Mouse (Mus musculus) ovary, adult 18-20 months (tissue): ENCODE measurements around the gene Agbl3.

Experiments used
- DNase-seq: peaks from one replicate; pipeline ENCODE4 v3.0.0; 2022; ENCODE audit warnings: low spot score, mixed read lengths

The Agbl3 gene

DNA sequence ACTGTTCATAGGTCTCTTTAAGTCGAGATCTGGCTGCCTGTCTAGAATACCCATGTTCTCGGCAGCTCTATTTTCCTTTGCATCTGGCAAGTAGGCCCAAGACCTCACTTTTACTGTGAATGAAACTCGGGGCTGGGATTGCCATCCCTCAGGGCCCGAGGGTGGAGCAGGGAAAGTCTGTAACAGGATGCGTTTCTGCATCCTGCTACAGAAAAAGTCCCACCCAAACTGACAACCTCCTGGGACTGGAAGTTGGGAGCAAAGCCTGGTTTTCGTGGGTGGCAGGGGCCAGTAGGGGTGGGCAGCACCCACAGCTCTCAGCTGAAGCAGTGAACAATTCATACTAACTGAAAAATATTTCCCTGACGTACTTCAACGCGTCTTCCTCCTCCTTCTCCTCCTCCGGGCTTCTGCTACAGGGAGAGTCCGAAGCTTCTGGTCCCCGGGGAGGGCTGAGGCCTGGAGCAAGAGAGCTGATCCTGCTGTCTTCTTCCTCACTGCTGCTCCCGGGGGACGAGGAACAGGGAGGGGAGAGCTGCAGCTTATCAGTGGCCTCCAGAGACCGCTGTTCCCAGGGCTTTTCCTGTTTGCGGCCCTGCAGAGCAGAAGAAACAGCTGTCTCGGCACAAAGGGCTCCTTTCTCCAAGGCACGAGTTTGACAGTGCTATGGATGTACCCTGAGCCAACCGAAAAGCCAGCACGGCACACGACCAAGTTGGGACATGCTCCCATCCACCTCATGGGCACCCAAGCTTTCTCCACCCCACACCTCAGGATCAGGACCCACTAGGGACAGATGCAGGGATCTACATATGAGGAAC is 94.1 kb downstream of the Agbl3 start:
- peak; percentile 60 for DNase-seq

DNA sequence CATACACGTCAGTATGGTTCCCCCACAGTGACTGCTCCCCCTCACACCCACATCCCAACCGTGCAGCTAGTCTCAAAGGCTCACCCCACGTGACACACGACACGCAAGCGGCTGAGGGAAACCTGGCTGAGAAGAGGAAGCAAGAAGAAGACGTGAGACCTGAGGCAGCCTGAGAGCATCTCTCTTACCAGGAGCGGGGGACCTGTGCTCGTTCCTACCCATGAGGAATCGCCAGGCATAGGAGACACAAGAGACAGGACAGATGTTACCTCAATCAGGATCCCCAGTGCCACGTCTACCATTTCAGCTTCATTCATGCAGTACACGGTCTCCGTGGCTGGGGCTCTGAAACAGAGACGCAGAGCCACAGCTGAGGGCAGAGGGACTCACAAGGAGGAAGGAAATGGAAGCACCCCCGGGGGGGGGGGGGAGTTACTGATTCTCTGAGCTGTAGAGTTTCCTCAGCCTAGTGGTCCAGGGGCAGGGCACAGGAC is 95.1 kb downstream of the Agbl3 start:
- no peak for DNase-seq

DNA sequence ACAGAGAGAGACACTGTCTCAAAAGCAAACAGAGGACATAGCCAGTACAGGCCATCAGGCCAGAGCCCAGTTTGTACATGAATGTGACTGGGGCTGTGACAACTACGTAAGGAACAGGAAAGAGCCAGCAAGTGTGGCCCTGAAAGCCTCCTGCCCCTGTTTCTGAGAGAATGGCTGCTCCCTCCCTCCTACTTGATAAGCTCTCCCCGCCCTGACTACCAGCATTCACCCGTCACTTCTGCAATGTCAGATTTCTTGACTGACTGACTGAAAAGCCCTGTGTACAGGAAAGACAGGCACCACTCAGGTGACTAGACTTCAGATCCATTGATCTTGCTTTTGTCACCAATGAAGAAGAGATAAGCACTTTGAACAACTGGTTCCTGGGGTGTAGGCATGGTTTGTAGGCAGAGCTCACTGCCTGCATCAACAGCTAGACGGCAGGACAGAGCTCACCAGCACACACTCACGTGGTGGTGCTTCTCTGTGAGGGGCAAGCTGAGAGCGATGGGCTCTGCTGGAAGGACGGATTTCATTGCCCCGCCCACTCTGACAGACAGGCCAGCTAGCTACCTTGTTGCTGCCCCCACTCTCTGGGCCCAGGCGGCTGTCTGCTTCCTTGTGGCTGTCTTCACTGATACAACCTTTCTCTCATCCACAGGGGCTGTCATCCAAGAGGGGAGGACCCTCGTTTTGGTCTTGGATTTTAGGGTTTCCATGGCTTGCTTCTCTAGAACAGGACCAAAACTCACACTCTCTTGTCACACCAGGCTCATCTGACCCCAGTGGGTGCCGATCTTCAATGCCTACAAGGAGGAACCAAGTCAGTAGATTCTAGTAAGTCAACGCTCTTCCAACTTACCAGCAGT is 96.0 kb downstream of the Agbl3 start:
- no peak for DNase-seq

DNA sequence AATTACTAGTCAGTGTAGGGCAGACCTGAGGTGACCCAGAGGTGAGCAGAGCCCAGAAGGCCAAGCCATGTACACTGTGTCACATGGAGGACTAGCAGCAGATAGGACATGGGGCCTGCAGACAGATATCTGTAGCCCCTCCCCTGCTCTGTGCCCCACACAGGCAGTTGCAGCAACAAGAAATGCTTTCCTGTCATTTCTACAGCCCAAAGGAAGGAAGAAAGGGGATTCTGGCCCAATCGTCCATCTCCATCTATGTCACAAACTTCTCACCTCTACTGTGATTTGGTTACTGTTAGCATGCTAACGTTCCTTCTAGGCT is 96.6 kb downstream of the Agbl3 start:
- DNase-seq: no peak

DNA sequence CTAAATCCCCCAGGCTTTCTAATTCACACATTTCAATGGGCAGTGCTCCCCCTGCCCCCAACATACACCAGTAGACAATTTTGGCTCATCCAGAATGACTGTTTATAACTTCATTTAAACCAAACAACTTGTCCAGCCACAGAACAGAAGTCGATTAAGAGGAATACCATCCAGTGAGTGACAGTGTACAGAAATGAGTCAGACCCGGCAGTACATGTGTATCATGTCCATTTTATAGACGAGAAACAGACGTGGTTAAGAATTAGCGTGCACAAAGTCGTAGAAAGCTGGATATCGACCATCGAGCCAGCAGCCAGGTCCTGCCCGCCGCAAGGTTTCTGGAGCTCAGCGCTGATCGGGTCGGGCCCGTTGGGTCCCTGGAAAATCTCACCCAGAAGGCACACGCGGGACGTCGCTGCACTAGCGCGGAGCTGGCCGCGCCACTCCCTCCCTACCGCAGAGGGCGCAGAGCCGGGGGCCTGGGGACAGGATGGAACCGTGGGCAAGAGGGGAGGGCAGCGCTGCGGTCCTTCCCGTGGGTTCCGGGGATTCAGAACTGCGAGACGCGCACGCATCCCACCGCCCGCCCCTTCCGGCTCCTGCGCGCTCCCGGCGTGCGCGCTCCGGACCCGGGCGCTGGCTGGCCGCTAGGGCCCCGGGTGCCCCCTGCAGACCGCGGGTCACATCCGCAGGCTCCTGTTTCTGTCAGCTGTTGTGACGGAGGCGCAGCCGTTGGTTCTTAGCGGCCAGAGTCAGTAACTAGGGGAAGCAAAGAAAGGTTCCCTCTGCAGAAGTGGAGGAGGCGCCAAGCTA is 97.5 kb downstream of the Agbl3 start, which contains the start of gene Cyren:
Cyren (minus strand) TSS at position 552 of the 813 bp plus-strand sequence.
- peak; percentile 88 for DNase-seq

DNA sequence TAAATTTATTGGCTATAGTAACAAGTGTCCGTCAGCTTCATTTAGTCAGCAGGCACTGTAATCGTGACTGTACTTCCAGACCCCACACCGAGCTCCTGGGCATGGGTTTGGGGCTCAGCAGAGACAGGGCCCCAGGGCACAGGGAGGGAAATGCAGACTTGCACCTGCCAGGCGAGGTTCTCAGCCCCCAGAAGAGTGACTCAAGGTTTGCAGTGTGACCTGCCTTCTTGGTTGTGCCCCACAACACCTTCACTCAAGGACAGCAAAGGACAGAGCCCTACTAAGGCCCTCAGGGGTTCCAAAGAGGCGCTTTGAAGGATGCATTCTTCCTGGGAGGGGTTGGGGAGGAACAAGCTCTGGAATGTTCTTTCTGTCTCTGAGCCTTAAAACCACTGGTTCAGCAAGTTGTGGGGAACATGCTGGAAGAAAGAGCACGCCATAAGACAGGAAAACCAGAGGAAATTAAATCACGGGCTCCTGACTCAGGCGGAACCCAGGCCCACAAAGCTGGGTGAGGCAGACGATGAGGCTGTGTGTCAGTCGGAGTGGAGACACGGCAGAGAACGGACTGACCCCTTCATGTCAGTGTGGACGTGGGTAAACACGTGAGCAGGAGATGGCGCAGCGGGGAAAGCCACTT is 99.0 kb downstream of the Agbl3 start:
- no peak for DNase-seq

DNA sequence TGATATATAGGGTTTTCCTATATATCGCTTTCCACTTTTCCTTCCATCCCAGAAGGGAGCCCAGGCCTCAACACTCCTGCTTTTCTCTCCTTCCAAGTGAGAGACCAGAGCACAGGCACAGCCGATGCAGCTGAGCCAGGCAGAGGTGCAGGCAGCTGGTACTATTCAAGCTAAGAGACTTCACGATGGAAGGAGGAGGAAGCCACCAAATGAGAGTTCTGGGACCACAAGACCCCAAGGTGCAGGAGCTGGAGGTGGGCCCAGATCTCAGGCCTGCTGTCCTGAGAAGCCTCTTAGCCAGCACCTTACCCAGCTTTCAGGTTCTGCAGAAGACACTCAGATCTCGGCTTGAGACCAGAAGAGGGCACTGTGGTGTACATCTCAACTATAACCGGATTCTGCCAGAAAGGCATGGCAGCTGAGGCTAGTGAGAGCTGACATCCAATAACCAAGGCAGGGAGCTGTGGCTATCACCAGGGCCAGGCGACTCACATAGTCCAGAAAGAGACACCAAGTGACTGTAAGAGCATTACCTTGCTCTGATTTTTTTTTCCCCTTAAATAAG is 99.8 kb downstream of the Agbl3 start:
- DNase-seq: no peak

DNA sequence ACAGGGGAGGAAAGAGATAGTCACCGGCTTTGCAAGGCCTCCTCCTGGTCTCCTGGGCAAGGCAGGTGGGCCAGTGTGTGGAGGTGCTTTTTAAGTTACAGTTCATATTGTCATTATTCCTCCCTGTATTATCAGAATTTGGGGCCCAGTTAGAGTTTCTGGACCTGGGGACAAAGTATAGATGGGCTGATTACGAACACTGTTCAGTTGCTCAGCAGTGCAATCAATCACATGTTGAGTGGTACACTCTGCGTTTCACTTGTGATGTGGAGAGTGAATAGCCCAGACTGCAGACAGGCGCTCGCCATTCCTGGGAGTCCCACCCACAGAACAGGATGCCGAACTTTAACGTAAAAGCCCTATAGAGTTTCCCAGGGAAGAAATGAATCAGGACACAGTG is 104.5 kb downstream of the Agbl3 start:
- DNase-seq: no peak

DNA sequence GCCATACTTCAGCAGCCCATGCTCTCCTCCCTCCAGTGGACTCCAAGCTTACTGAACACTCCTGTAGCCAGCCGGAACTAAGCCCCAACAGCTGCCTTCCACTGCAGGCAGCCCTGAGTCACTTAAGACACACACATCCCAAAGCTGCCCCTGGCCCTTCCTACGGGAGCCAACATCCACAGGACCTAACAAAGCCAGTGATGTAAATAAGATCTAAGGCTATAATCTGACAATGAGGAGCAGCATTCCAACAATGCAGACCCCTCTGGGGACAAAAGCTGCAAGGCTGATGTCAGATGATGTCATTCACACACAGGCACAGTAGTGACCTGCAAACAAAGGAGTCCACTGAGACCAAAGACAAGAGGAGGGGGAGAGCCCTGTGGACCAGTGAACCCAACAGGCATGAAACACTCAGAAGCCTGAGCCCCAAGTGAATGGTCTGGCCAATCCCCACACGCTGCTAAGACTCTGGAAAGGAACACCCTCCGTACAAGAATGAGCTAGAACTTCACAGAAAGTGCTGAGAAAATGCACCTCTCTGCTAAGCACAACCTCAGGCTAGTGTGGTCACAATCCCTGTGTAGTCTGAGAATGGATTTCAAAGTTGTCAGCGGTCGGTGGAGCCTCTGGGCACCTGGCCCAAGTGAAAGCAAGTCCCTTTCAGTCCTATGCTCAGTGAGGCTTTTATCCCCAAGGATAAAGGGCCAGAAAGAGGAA is 107.1 kb downstream of the Agbl3 start:
- no peak for DNase-seq

DNA sequence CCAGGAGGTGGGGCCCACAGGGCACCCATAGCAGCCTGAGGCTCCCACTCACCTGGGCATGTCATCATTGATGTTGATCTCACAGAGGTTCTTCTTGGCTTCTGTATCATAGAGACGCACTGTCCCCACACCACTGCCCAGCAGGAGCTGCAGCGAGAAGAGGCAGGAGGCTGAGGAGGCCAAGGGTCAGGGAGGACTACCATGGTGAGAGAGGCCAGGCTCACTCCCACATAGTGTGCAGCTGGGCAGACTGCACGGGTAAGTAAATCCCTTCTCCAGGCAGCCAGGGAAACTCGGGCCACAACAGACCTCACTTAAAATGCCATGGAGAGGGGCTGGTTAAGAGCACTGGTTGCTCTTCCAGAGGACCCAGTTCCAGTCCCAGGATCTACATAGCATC is 109.0 kb downstream of the Agbl3 start:
- DNase-seq: no peak

DNA sequence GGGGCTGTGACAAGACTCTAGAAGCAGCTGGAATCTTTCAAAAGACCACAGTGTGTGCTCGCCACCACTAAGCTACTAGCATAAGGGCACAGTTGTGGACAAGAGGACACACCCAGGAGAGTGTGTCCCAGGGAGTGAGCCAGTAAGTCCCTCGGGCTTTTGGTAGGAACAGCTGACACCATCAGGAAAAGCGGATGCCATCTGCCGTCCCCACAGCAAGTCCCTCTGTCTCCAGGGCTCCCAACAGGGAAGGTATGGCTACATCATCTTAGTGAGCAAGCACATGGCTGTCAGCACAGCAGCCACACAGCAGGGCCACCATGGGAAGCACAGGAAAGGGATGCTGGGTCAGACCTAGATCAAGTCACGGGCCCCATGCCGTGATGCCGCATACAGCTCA is 115.3 kb downstream of the Agbl3 start:
- no peak for DNase-seq

DNA sequence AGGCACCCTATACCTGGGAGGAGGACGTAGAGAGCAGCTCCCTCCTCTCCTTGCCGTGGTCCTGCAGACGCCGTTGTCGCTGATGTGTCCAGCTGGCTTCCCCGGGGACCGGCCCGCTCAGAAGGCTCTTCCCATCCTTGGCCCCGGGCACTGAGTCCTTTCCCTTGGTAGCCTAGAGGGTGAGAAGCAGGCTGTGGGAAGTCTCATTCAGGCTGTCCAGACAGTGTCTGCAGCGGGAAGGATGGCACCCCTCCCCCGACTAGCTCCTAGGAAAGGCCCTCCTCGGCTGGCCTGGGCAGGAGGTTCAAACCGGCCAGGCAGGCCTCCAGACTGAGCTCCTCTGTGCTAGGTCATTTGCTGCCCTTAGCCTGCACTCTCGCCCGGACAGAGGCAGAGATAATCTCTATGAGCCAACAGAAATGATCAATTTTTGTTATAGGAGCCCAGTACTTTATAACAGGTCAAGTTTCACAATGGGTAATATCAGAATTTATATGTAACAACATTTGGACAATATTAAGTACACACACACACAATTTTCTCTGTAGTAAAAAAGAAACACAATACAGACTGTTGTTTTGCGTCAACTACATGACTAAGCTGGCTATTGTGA is 116.0 kb downstream of the Agbl3 start:
- DNase-seq: no peak

DNA sequence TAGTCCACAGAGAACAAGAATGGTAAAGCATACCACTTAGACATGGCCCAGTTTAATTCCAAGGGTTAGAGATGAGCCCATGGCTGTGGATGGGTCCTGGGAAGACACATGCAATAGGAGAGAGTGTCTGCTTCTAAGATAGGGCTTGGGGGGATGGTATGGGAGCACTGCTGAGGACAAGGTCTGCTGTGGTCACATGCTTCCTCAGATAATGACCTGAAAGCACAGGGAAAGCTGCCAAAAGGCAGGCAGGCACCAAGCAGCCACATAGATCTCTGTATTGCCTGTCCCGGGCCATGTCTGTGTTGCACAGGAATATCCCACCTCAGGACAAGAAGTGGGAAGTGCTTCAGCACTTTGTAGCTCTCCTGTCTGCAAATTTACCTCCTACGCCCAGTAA is 118.9 kb downstream of the Agbl3 start:
- peak; percentile 62 for DNase-seq

DNA sequence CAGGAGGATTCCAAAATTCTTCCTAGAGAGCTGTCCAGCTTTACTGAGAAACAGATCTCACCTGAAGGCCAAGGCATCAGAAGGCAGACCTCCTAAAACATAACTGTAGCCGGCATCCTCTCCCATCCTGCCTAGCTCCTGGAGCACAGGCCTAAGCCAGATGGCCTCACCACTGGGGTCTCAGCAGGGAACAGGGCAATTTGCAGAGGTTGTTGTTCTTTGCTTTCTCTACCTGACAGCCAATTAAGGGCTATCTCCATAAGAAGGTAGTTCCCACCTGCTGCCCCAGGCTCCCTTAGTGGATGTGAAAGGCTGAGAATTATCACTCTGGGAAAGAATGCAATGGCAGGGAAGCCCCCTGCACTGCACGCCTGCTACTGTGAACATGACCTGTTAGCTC is 120.8 kb downstream of the Agbl3 start:
- DNase-seq: no peak

DNA sequence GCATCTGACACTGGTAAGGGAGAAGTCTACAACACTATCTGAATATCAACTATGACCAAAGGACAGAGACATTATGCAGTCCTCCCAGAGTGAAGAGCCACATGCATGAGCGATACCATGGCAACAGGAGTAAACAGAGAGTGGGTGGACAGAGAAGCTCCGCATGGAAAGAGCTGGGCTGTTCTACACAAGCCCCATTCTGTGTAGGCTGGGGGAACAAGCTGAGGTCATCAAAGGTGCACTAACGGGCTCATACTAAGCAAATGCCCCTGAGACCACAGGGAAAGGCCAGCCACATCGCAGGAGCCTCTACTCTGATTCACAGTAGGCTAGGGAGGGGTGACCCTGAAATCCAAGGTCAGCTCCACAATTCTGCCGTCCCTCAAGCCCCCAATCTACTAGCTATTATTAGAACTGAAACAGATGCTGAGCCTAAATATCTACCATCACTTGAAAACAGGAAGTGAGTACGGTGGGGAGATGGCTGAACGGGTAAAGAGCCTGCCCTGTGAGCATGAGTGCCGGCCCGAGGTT is 121.7 kb downstream of the Agbl3 start:
- DNase-seq: no peak

DNA sequence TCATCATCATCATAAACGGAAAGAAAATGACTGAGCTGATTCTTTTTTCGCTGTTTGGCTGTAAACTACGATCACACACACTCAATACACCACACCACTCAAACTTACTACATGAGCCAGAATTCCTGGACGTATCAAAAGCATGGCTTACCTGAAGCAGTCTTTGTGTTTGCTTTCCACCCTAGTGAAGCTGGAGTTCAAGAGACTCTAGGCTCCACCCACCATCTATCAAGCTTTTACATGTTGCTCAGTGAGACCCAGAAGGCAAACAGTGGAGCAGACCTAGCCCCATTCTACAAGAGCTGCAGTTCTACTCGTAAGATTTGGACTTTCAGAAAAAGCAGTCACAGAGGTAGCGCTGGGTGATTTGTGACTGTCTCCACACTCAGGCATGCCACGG is 122.3 kb downstream of the Agbl3 start:
- DNase-seq: no peak

DNA sequence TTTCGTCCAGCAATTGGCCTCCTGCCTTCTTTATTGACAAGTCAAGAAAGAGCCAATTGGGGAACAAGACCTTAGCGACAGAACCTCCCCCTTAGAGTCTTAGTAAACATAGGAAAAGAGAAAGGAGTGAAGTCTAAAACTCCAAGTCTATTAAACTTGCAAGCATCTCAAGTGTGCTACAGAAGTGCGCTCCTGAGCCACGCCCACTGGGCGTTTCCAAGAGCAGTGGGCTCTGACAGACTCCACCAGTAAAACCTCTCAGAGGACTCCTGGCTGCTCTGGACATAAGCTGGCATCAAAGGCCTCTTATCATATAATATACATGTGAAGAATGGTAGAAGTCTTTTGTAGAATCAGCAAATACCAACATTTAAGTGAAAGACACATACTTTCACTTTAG is 123.2 kb downstream of the Agbl3 start:
- no peak for DNase-seq

DNA sequence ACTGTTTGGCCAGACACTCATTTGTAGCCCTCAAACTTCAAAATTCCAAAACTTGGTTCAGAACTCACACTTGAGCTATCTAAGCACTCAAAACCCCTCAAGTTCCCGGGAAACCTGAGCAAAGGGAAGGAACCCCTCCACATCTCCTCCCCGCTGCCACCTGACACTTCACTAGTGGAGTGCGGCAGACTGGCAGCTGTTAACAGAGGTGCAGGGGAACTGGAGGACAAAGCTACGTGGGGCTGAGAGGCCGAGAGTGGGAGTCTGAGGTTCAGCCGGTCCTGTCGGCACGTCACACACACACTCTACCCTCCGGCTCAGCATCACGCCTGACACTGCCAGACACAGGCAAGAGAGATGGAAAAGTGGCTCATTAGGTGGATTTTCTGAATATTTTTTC is 123.6 kb downstream of the Agbl3 start:
- no peak for DNase-seq

DNA sequence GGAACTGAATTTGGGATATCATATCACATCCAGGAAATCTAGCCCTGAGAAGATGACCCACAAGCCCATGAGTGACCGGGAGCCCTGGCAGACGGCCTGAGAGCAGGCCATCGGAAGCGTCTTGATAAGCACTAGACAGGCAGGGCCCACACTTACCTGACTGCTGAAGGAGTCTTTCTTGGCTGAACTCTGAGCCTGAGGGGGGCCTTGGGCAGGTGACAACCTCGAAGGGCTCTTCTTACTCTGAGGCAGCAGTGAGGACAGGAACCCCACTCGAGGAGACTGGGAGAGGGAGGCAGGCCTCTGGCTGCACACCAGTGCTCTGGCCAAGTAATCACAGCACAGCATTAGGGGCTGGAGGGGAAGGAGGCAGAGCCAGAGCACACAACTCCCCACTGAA is 124.1 kb downstream of the Agbl3 start:
- DNase-seq: no peak

DNA sequence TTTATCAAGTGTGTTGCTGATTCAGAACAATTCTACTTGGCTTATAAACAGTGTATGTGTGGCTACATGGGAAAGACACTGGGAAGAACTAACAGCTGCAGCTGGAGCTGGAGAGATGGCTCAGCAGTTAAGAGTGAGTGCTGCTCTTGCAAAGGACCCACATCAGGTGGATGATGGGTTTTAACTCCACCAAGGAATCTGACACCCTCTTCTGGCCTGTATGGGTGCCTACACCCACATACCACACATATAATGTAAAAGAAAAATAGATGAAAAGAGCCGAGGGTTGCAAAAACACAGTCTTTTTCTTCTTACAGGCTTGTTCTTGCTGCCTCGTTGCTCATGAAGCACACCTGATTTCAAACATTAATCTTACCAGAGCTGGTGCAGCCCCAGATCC is 125.9 kb downstream of the Agbl3 start:
- DNase-seq: no peak
